Mouse (Mus musculus): ENCODE results near the gene Tnfrsf14. TPM values are rescaled to one million over a fixed set of nuclear protein-coding genes. Genes with fewer than 3 reads are reported as not detected.

Gene Tnfrsf14
- total RNA-seq, 2 experiments from 2014 or later, result 3.2 to 4.3 TPM

DNA sequence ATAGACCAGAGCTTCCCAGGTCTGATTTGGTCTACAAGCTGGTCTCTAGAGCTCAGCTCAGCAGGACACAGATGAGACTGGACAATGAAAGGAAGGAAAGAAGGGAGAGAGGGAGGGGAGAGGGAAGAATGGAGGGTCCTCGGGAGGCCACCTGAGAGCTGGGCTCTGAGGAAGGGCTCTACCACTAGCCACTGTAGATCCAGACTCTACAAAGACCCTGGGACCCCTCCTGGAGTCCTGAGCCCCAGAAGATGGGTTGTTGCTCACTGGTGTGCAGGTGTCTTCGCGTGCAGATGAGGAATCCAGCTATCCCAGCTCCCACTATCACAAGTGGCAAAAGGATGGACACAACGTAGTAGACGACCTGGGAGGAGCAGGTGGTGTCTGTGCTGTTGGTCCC is 5.4 kb downstream of the Tnfrsf14 start:
- no peak for DNase-seq (ENCODE audit: low spot score in 2 of 2)

DNA sequence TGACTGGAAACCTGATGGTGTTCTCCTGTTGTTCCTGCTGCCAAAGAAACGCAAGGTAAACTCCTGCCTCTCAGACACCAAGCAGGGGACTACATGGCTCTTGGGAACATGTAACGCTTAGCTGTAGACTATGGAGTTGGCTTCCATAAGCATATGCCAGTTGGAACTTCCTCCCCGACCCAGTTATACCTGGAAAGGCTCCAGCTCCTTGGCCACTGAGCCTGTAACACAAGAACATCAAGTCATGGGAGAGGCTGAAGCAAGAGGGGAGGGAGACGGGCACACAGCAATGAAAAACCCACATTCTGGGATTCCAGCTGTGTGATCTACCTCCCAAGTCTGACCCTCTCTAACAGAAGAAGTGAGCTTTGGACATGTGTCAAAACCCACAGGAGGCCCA is 6.1 kb downstream of the Tnfrsf14 start:
- no peak for DNase-seq (ENCODE audit: low spot score in 2 of 2)

- no peak for DNase-seq (ENCODE audit: low spot score in 2 of 2)
Measured at GRCm38 (mm10) chr4:154916662-154917061, 11.7 kb downstream of the Tnfrsf14 start.

DNA sequence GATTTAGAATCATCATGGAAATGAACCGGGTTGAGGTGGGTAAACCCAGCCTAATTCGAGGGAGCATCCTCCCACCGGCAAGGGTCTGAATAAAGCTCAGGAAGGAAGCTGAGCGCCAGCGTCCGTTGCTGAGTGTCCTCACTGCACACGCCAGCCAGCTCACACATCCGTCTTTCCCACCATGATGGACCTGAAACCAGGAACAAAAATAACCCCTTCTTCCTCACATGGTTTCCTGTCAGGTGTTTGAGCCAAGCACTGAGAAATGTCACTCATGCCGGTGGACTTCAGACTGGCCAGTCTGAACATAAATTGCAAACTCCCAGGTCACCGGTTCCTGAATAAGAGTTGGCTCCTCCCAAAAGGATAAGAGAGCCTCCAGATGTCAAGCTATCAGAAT is 13.1 kb downstream of the Tnfrsf14 start:
- no peak for DNase-seq (ENCODE audit: low spot score in 2 of 2)

- no peak for DNase-seq (ENCODE audit: low spot score in 2 of 2)
Measured at GRCm38 (mm10) chr4:154914707-154915106, 13.7 kb downstream of the Tnfrsf14 start.

DNA sequence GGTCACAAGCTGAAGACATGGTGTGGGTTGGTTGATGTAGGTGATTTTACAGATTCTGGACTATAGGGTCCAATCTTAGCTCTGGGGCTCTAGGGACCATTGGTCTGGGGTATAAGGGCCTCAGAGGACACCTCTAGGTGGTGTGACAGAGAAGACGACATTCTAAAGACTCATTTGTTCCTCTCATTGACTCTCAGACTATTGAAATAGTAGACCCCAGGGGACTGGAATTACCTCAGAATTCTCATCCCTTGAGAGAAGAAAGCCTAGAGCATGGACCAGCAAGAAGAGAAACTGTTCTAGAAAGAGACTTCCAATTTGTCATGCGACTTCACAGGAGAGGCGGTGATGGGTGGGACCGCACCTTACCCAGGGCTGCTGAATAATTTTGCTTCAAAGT is 14.1 kb downstream of the Tnfrsf14 start:
- DNase-seq (ENCODE audit: low spot score in 2 of 2), result no peak

GRCm38 (mm10) chr4:154913845-154914244 is 14.5 kb downstream of the Tnfrsf14 start:
- DNase-seq (ENCODE audit: low spot score in 2 of 2), result no peak

- no peak for DNase-seq (ENCODE audit: low spot score in 2 of 2)
Measured at GRCm38 (mm10) chr4:154911644-154912043, 16.7 kb downstream of the Tnfrsf14 start.

- no peak for DNase-seq (ENCODE audit: low spot score in 2 of 2)
Measured at GRCm38 (mm10) chr4:154910606-154911522, 17.5 kb downstream of the Tnfrsf14 start.

DNA sequence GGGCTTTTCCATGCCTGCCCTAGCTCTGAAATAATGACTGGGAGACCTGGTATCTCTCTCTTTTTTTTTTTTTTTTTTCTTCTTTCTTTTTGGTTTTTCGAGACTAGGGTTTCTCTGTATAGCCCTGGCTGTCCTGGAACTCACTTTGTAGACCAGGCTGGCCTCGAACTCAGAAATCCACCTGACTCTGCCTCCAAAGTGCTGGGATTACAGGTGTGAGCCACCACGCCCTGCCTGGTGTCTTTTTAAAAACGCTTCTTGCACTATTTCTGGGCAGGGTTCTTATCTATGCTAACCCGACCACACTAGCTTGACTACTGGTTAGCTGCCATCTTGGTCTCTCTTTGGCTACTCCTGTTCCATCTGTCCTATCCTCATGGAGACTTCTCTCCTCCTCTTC is 19.9 kb downstream of the Tnfrsf14 start:
- no peak for DNase-seq (ENCODE audit: low spot score in 2 of 2)

- DNase-seq (ENCODE audit: low spot score in 2 of 2), result peak in 1 of 2 experiments; percentile 75
Measured at GRCm38 (mm10) chr4:154907833-154908232, 20.5 kb downstream of the Tnfrsf14 start.

DNA sequence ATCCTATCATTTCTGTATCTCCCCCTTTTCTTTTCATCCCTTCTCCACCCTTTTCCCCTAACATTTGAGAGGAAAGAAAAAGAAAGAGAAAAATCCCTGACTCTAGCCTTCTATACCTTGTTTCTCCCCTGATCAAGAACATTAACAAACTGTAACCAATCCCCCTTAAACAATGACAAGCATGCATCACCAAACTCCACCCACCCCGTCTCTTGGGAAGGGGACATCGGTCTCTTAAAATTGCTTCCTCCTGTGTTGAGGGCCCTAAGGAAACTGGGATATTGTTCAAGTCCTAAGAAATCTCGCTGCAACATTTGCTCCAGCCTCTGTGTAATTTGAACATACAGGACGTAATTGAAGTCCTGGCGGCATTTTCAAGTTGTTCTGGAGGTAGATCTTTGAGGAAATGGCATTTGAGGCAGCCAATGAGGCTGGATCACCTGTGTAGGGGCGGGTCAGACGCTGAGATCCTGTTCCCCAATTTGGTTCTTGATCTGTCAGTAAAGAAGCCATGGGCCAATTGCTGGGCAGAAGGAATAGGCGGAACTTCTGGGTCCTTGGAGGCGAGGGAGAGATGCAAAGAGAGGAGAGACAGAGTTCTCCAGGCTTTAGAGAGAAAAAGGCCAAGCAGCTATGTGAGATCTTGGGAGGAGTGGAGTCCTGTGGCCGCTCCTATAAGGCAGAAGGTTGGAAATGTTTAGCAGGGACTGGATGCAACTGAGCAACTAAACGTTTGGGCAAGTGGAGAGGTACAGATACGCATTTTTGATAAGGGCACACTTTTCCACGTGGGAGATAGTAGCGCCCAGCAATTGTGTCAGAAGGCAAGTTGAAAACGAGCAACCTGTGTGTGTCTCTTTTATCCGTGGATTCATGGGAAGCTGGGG is 23.9 kb downstream of the Tnfrsf14 start:
- DNase-seq (ENCODE audit: low spot score in 2 of 2), result no peak

- DNase-seq (ENCODE audit: low spot score in 2 of 2), result no peak
Measured at GRCm38 (mm10) chr4:154902371-154902770, 26.0 kb downstream of the Tnfrsf14 start.

GRCm38 (mm10) chr4:154898506-154899446 is 29.6 kb downstream of the Tnfrsf14 start, which contains the start of gene Fam213b:
TSS of gene Fam213b (minus strand) at chr4:154899135.
- DNase-seq (ENCODE audit: low spot score in 2 of 2), result peak in 1 of 2 experiments; percentile 64

DNA sequence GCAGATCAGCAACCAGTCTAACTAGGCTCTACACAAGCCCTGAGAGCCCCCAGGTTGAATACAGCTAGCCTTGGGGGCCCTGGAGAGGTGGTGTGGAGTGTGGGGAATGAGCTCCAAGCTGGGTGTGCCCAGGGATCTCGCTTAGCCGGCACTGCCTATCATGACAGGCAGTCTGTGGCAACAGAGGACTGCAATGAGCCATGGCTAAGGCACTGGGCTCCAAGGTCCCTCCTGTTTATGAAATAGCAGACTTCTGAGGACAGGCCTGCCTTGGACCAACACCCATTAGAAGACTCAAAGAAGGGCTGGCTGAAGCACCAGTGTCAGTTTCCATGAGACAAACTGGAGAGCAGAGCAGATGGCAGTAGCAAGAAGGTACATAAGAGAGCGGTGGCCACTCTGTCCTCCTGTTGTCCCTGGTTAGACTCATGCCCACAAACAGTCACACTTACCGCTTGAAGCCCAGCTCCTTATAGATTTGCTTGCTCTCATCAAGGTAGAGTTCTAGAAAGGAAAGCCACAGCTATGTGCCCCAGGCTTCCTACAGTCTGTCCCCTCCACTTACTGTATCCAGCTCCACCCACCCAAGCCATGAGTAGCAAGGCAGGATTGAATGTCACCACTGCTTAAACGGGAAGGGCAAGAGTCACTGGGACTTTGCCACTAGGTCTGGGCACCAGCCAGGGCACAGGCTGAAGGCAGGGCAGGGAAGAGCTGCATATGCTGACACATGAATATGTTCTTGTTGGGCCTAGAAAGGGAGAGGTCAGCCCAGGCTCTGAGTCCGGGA is 30.5 kb downstream of the Tnfrsf14 start:
- DNase-seq (ENCODE audit: low spot score in 2 of 2), result no peak

DNA sequence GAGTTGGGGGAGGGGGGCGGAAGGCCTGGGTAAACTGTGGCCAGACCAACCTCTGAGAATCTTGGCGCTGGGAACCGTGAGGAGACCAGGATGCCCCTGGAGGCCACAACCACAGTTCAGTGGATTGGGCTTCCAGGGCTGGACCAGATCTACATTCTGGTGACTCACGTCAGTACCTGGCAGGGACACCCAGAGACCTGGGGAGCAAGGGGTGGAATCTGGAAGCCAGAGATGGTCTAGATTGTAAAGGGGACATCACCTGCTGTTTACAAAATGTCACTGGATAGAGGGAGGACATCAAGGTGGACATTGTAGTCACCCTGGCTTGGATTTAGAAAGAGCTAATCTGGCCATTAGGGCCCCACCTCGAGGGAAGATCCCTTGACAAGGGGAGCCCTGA is 32.8 kb downstream of the Tnfrsf14 start:
- DNase-seq (ENCODE audit: low spot score in 2 of 2), result no peak

DNA sequence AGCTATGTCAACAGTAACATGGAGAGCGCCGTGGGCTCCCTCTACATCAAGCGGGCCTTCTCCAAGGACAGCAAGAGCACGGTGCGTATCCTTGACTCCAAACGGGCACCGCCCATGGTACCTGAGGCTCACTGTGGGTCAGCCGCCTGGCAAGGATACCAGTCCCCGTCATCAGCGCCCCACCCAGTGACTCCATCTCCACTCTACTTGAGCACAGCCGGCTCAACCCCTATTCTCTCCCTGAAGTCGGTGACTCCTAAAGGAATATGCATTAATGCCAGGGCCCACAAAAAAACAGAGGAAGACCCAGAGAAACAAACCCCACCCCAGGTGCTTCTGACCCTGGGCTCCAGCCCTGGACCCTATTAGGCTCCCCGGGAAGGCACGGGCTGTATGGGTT is 37.5 kb downstream of the Tnfrsf14 start:
- DNase-seq (ENCODE audit: low spot score in 2 of 2), result no peak

DNA sequence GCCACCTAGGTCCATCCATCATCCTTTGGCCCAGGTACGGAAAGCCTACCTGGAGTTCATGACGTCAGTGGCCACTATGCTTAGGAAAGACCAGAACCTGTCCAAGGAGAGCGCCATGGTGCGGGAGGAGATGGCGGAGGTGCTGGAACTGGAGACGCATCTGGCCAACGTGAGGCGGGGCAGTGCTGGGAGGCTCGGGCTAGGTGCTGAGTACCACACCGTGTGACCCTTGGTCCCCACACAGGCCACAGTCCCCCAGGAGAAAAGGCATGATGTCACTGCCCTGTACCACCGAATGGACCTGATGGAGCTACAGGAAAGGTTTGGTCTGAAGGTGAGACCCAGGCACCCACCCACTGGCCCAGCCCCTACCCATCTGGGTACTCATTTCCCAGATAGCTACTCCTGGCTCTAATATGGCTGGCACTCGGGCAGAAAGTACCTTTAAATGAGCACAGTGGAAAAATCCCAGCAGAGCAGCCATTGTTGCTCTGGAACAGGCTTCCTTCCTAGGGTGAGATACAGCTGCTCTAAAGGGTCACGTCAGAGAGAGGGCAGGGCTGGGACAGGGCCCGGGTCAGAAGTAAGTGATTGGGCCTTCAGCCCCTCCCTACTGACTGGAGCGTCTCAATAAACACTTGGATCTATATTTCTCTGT is 40.6 kb downstream of the Tnfrsf14 start:
- DNase-seq (ENCODE audit: low spot score in 2 of 2), result no peak

GRCm38 (mm10) chr4:154886876-154887592 is 41.3 kb downstream of the Tnfrsf14 start:
- no peak for DNase-seq (ENCODE audit: low spot score in 2 of 2)
